Mouse (Mus musculus) left cerebral cortex, adult 8-10 months (tissue): ENCODE data around the gene Zswim5. TPM values are rescaled to one million over a fixed set of nuclear protein-coding genes. Genes with fewer than 3 reads are reported as not detected.
A peak's percentile ranks its signal among the peaks of the same experiment; 100 is the strongest.

Experiments
- DNase-seq, 2 experiments: peaks; one replicate each; pipeline ENCODE4 v3.0.0; 2022; ENCODE audit warnings: low spot score in 2 of 2
- total RNA-seq, 4 experiments: library from RNA; stranded (reverse); gene quantifications; 2 replicates each; pipeline ENCODE4 v1.2.4; 2022

Gene Zswim5
- total RNA-seq, 4 experiments from 2014 or later = 11.4 to 13.9 (median 12.4) TPM

GRCm38 (mm10) chr4:117004649-117005048, 127.5 kb downstream of the Zswim5 start:
- no peak for DNase-seq

GRCm38 (mm10) chr4:117005611-117006400, 128.6 kb downstream of the Zswim5 start:
- no peak for DNase-seq

GRCm38 (mm10) chr4:117007058-117007457, 129.9 kb downstream of the Zswim5 start:
- no peak for DNase-seq

- no peak for DNase-seq
Measured at GRCm38 (mm10) chr4:117010231-117010630, 133.1 kb downstream of the Zswim5 start.

- no peak for DNase-seq
Measured at GRCm38 (mm10) chr4:117013596-117013995, 136.4 kb downstream of the Zswim5 start.

- no peak for DNase-seq
Measured at GRCm38 (mm10) chr4:117014901-117015415, 137.8 kb downstream of the Zswim5 start.

- DNase-seq = no peak
Measured at GRCm38 (mm10) chr4:117017738-117018137, 140.6 kb downstream of the Zswim5 start.

- no peak for DNase-seq
Measured at GRCm38 (mm10) chr4:117018327-117018726, 141.2 kb downstream of the Zswim5 start.

- DNase-seq = peak; percentile 79 to 84
Measured at GRCm38 (mm10) chr4:117019206-117020134, 142.3 kb downstream of the Zswim5 start, which contains the start of gene Eif2b3. Eif2b3 (plus strand) TSS chr4:117019402.

DNA sequence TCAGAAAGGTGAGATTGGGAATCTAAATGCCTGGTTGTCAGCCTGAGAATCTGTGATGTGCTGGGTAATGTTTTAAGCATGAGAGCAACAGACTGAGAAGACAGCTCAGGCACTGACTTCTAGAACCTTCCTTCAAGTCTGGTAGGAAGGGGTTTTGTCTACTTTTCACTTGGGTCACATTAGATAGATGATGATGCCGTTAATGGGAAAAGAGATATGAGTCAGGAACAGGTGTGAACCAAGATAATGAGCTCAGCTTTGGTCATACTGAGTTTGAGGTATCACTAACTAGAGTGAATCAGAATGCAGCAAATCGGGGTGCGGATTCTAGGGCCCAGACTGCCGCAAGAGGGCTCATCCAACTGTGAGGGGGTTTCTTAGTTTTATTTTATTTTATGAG, 146.3 kb downstream of the Zswim5 start:
- DNase-seq = no peak

DNA sequence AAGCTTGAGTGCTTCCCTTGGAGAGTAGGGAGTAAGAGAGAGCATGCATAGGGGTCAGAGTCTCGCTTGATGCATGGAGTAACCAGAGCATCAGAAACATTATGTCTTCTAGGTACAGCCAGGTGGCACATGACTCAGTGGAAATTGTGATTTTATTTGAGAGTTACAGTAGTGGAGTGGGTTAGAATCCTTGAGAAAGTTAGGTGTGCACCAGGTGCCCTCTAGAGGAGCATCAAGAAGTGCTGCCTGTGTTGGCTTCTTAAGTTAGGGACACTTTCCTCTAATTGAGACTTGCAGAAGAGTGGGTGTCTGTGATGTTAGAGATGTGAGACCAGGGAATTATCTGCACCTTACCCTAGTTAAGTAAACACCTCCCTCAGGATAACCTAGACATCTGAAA, 153.9 kb downstream of the Zswim5 start:
- DNase-seq = no peak

Other genes starting within 250 kb of the Zswim5 start
- gene Nasp, start 249.4 kb upstream of the Zswim5 start, total RNA-seq = 10 to 100 TPM; 26.8 to 28.5 (median 27.2) TPM
- gene Akr1a1, start 225.7 kb upstream of the Zswim5 start, total RNA-seq = 100 to 1,000 TPM; 426 to 437 (median 430) TPM
- 100 to 1,000 TPM; 171 to 219 (median 193) TPM for gene Prdx1, start 191.8 kb upstream of the Zswim5 start, total RNA-seq
- gene Mmachc, start 169.0 kb upstream of the Zswim5 start, total RNA-seq = 10 to 100 TPM; 14.0 to 18.4 (median 14.8) TPM
- 1 to 10 TPM; 4.3 to 8.4 (median 6.3) TPM for gene Ccdc163, start 168.9 kb upstream of the Zswim5 start, total RNA-seq
- gene Tesk2, start 156.4 kb upstream of the Zswim5 start, total RNA-seq = 1 to 10 TPM; 5.1 to 5.8 (median 5.5) TPM
- 10 to 100 TPM; 13.1 to 15.3 (median 14.9) TPM for gene Toe1, start 69.7 kb upstream of the Zswim5 start, total RNA-seq
- gene Mutyh, start 69.7 kb upstream of the Zswim5 start, total RNA-seq = 1 to 10 TPM; 2.1 to 4.8 (median 2.9) TPM
- gene Hpdl, start 55.7 kb upstream of the Zswim5 start, total RNA-seq = 1 to 10 TPM; 1.3 to 1.9 (median 1.7) TPM
- gene Urod, start 117.0 kb downstream of the Zswim5 start, total RNA-seq = 10 to 100 TPM; 62.5 to 75.0 (median 67.2) TPM
- gene Hectd3, start 117.9 kb downstream of the Zswim5 start, total RNA-seq = 10 to 100 TPM; 40.3 to 60.2 (median 48.0) TPM
- gene Eif2b3, start 142.0 kb downstream of the Zswim5 start, total RNA-seq = 10 to 100 TPM; 19.4 to 23.1 (median 22.5) TPM
- 1 to 10 TPM; 1.4 to 3.0 (median 1.6) TPM for gene Ptch2, start 218.7 kb downstream of the Zswim5 start, total RNA-seq
- 10 to 100 TPM; 14.1 to 18.8 (median 17.4) TPM for gene Btbd19, start 248.3 kb downstream of the Zswim5 start, total RNA-seq
- not detected for gene Tctex1d4, start 249.4 kb downstream of the Zswim5 start, total RNA-seq